Mouse (Mus musculus) right cerebral cortex, adult 2 months (tissue): ENCODE measurements around the gene Serpini1.
"Not testable (repeated sequence)": the region's sequence is repeated elsewhere in the genome, so short reads cannot be mapped to it uniquely, and the experiment has no call there.

Experiments used
- DNase-seq, 2 experiments: peaks; one replicate each; pipeline ENCODE4 v3.0.0; 2021 to 2022; ENCODE audit warnings: low spot score in 2 of 2

The Serpini1 gene

DNA sequence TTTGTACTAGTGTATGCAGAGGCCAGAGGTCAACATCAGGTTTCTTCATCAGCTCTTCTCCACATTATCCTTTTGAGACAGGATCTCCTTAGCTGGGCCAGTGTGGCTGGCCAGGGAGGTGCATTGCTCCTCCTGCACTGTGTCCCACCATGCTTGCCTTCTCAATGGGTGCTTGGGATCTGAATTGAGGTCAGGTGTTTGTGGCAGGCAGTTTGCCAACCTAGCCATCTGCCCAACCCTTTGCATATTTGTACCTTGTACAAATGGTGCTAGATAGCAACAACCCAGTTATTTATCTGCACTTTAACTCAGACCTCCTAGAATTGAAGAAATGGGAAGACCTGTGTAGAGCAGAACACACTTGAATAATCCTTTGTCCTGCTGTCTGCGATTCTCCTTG lies 78.3 kb downstream of the Serpini1 start:
- no peak for DNase-seq

DNA sequence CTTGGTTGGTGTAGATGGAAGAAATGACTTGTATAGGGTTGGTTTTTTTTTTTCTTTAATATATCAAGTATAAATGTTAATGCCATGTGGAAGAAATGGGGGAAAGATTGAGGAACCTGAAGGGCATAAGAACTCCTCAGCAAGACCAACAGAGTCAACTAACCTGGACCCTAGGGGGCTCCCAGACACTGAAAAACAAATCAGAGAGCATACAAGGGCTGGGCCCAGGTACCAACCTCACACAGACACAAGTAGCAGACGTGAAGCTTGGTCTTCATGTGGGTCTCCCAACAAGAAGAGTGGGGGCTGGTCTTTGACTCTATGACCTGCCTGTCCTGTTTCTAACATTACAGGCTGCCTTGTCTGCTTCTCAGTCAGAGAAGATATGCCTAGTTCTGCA lies 82.2 kb downstream of the Serpini1 start:
- DNase-seq, result no peak

DNA sequence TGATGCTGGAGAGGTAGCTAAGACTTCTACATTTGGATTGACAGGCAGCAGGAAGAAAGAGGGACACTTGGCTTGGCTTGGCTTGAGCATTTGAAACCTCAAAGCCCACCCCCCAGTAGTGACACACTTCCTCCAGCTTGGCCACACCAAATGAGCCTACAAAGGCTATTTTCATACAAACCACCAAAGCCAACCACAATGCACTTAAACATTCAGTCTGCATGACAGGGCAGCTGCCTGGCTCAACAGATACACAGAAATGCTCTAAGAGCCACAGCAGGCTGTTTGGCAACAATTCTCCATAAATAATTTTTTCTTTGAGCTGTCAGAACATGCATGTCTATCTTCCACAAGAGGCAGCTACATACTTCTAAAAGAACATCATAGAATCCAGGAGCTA lies 90.2 kb downstream of the Serpini1 start:
- DNase-seq, result no peak

DNA sequence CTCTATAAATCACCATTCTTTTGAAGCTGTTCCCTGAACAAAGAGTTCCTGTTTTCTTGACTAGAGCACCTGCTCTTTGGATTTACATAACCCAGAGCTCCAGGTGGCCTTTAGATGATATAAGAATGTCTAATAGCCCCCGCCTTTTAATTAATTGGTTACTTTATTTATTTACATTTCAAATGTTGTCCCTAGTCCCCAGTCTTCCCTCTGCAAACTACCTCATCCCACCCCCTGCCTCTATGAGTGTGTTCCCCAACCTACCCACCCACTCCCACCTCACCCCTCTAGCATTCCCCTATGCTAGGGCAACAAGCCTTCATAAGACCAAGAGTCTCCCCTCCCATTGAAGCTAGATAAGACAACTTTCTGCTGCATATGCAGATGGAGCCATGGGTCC lies 90.9 kb downstream of the Serpini1 start:
- DNase-seq, result no peak

DNA sequence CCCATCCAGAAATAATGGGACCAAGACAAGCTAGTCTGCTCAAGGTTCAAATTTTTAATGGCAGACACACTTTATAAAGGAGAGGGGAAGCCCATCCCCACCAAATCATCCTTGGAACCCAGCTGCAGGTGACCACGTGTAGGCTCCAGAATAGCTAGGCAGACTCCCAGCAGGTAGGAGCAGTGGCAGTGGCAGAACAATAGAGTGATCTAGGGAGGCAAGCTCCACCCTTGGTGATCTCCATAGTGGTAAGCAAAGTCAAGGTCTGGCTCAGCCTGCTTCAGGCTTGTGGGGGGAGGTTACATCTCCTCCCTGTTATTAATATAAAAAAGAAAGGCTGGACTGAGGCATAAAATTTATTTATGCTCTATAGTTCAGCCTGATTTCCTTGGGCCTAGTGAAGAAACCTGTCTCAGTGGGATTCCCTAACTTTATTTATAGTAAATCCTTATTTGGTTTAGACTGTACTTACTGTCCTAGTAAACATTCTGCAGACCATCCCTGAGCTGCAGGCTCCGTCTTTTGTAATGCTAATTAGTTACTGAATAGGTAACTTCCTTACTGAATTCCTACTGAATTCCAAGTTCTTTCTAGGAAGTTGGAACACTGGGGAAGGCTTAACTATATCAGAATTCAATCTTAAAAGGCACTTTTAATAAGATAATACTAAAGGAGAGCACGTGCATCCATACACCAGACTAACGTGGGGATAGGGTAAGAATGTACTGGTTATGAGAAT lies 93.2 kb downstream of the Serpini1 start:
- not testable (repeated sequence) for DNase-seq

DNA sequence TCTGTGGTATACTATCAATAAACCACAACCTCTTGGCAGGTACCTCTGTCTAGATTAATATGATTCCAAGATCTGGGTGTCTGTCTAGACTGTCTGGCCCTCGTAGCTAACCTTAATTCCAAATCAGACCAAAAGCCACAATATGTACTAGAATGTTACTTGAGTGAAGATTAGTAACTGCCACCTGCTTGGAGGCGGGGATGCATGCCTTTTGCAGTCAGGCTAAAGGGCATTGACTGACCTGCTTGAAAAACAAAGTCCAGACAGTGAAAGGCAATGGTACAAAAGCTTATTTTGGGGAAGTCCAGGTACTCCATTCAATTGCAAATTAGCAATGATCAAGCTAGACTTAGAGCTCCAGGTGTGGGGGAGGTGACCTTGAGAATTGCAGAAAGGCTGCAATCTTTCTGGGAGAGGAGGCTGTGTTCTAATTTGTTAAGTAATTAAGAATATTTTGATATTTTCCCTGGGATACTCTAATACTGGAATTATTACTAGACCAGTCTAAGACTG lies 94.3 kb downstream of the Serpini1 start:
- no peak for DNase-seq

DNA sequence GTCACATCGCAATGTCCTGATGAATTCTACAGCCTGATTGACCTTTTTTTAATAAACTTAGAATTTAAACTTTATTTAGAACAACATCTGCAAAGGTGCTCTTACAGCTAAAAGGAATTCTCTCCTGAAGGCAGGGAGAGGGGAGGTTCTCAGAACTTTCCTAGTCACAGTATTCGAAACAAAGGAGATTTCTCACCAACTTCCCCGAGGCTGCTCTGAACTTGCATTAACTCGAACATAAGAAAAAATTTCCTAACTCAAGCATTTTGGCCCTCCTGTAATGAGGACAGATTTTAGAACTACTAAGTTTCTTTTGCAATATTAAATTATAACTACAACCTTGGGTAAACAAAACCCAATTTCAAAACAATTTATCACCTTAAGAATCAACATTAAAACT lies 96.6 kb downstream of the Serpini1 start:
- not testable (repeated sequence) for DNase-seq

DNA sequence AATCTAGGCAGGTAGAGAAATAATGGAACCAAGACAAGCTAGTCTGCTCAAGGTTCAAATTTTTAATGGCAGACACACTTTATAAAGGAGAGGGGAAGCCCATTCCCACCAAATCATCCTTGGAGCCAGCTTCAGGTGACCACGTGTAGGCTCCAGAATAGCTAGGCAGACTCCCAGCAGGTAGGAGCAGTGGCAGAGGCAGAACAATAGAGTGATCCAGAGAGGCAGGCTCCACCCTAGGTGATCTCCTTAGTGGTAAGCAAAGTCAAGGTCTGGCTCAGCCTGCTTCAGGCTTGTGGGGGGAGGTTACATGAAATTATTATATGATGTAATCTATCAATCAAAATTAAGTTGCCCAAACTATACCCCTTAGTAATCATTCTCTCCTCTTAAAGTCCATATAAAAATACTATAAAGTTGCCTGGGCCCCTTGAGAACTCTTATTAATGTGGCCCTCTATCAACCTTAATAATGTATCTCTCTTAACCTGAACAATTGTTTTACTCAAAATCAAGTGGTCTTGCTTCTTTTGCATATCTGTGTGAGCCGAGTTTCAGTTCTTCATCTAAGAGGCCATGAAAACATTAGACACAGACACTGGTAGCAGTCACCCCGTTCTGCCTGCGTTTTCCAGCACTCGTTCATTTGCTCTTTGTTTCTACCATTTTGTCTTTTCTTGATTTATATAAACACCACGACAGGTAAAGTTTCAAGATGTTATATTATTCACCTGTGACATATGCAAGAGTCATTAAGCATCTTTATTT lies 98.4 kb downstream of the Serpini1 start:
- DNase-seq, result no peak

DNA sequence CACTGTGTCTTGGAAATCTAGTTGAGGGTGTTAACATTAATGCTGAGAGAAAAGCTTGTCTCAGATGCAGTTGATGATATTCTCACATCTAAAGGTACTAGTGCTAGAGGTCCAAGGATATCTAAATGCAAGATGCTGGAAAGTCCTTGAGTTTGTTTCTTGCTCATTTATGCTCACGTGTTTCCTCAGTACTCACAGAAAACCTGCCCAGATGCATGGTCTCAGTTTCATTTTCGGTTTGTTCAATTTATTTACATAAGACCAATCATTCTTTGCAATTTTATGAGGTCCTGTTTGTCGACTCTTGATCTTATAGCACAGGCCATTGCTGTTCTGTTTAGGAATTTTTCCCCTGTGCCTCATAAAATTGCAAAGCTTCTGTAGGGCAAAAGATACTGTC lies 109.6 kb downstream of the Serpini1 start:
- no peak for DNase-seq

DNA sequence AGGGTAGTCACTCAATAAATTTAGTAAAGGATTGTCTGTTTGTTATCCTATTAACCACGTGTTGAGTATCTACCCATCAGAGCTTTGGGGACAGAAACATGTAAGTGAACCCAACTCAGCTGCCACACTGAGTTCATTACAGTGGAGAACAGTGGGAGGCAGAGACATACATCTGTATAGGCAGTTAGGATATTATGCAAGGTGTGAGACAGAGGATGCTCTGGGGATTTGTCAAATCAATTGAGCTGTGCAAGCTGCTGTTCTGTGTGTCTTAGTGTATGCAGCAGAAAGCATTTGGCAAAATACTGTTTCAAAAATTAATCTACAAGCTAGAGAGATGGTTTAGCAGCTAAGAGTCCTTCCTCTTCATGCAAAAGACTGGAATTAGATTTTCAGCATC lies 113.1 kb downstream of the Serpini1 start:
- DNase-seq, result no peak

DNA sequence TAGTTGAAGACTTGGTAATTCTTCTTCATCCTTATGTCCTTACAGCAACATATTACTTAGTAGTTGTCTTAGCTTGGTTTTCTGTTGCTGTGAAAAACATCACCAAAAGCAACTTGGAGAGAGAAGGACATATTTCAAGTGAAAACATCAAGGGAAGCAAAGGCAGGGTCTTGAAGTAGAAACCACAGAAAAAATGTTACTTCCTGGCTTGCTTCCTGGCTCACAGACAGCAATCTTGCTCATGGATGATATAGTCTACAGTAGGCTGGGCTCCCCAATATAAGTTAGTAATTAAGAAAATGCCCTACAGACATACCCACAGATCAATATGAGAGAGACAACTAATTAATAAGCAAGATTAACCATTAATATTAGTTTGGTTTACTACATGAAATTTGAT lies 125.5 kb downstream of the Serpini1 start:
- no peak for DNase-seq

DNA sequence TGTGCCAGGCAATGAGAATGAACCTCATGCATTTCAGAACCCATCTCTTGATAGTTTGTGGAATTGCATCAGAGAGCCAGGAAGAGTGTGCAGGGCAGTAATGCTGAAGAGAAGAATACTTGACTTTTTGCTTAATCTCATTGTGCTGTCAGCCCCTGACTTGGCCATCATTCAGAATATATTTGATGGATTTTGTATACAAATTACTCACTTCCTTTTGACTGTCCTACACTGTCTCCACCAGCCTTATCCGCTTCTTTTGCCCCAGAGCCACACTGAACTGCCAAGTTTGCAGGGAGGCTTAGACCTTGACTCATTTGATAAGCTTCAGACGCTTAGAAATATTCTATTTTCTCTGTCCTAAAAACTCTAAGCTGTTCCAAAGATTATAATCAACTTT lies 129.4 kb downstream of the Serpini1 start:
- no peak for DNase-seq

DNA sequence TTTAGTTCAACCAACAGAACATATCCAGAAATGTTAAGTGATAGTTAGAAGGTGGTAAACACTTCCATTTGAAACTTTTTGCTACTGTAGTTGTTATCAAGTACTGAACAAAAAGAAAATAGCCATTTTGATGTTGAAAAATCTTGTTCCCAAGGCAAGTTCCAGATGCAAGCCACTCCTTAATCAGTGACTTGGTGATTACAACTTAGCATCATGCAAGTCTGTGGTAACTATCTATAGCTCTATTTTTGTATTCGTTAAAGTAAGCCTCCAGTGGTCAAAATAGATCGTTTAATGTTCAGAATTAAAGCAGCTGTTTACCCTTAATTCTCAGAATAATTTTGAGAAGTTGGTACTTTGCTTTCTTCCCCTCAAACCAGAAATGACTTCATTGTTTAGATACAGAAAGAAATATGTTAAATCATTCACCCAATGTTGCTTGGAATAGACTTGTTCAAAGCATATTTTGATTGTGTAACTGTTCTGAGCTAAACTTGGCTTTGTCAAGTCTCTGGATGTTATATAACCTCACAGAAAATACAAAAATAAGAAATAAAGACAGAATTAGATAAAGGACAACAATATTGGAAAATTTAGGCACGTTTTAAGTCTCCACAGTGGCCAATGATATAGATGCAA lies 130.0 kb downstream of the Serpini1 start:
- no peak for DNase-seq

DNA sequence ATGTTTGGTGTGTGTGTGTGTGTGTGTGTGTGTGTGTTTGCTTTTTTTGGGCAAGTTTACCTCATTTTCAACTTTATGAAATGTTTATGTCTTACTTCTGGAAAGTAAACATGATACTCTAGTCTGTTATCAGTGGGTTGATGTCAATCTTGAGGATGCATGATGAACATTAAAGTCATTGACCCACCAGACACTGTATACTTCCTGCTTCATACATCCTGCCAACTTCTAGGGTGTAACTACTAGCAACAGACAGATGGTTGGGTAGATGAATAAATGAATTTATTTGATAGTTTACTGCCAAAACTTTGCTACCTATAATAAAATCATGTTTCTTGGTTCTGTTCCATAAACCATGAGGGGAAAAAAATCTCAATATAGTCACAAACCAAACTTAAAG lies 133.0 kb downstream of the Serpini1 start:
- no peak for DNase-seq

DNA sequence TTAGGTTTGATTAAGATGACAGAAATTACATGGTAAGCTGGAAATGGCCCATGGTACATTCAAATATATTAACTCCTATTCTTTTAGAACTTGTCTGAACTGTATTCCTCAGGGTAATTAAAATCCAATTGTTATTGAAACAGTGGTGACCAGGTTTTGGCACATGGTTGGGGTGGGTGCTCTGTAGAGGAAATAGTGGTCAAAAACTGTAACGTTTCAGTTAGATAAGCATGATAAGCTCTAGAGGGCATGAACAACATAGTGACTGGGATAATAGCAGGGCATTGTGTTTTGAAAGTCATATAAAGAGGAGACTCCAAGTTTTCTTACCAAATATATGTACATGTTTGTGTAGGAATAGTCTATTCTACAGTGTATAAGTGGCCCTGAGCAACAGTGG lies 134.7 kb downstream of the Serpini1 start:
- no peak for DNase-seq
